Mouse (Mus musculus) E14TG2a.4 (cell line): ENCODE measurements at regions not wholly inside any gene's neighbourhood (a gene's known extent, or its start where the extent isn't known, plus 50 kb on each side); places are given as distances from the start of the nearest gene placed in this dataset.

ENCODE experiments used
- CTCF ChIP-seq: conservative IDR thresholded peaks from 2 replicates; pipeline ENCODE4 v1.5.1; 2014; ENCODE audit warnings: low read length
- POU5F1 ChIP-seq: IDR thresholded peaks from 2 replicates; pipeline ENCODE4 v1.6.1; 2014; ENCODE audit warnings: low read length, borderline replicate concordance

DNA sequence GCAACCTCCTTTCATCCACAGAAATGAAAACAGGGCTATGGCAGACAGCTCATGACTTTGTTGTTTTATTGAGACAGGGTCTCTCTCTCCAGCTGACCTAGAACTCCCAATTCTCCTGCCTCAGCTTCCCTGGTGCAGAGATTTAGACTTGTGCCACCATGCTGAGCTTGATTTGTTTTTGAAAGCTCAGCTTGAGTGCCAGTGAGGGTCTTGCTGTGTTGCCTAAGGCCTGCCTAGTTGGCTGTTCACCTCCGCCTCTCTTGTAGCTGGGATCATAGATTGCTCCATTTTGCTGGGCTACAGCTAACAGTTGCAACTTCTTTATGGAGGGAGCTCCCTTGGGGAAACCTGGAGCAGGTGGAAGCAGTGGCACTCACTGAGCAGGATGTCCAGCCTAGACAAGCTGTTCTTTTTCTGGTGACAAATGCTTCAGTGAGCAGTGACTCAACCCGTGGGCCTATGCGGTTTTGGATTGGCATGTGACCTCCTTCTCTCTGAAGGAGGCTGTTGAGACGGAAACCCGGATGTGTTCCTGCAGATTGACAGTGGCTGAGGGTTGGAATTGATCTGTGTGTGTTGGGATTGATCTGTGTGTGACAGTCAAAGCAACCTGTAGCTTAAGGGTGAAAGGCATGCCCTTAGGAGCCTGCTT is 63.8 kb upstream of the Akt3 start:
- no peak for TF ChIP-seq CTCF
- TF ChIP-seq POU5F1: no peak
